Mouse (Mus musculus) lung, adult 2 months (tissue): Measurements from ENCODE around the gene Irgc1. TPM values are rescaled to one million over a fixed set of nuclear protein-coding genes. Genes with fewer than 3 reads are reported as not detected.

ENCODE experiments used
- DNase-seq: peaks from one replicate; pipeline ENCODE4 v3.0.0; 2022
- H3K4me1 ChIP-seq: fragments of 200-500 bp; 2 replicates; pipeline ENCODE4 v1.6.1; 2011; ENCODE audit warnings: low read length; ENCODE audit not compliant: control insufficient read depth, insufficient read depth
- H3K4me3 ChIP-seq: fragments of 200-500 bp; replicated peaks from 2 replicates; pipeline ENCODE3; 2011; ENCODE audit warnings: low read depth, mild to moderate bottlenecking, control low read depth, low read length; ENCODE audit errors: extremely low read depth
- CTCF ChIP-seq: fragments of 200-500 bp; IDR thresholded peaks from 2 replicates; pipeline ENCODE4 v1.5.1; 2011; ENCODE audit warnings: mild to moderate bottlenecking, low read length, control low read depth; ENCODE audit not compliant: insufficient read depth
- POLR2A ChIP-seq: fragments of 200-500 bp; IDR thresholded peaks from 2 replicates; pipeline ENCODE4 v1.6.1; 2011; ENCODE audit warnings: low read depth, mild to moderate bottlenecking, control low read depth, low read length, borderline replicate concordance; ENCODE audit errors: extremely low read depth
- WGBS: fragments of 180-500 bp; shearing (Covaris S2); methylation state at CpG from one replicate; pipeline ENCODE4 v1.1.7; 2018; 5-methylcytosine and 5-hydroxymethylcytosine counted together
- polyA plus RNA-seq: library from polyadenylated mRNA; depleted of rRNA; stranded (reverse); fragments of >200 nt; gene quantifications from 2 replicates; pipeline ENCODE4 v1.2.3, GENCODE M21; 2012

Irgc1 gene
- polyA plus RNA-seq, 1 experiment = 0.69 TPM

DNA sequence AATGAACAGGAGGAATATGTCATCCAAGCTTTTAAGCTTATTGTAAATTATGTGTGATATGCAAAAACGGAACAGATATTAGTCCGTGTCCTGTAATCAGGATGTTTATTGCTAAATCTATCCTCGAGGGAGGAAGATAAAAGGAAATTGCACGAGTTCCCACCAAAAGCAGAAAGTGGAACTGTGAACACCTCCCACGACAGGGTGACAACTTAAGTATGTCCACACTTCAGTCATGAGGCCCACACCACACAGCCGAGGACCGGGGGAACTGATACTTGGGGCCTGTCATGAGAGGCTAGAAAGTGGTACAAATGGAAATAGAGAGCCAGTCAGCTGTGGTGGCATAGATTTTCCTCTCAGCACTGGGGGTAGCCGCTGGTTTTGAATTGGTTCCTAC is 9.8 kb downstream of the Irgc1 start:
- no peak for TF ChIP-seq POLR2A
- TF ChIP-seq CTCF = no peak
- 48% methylated on average over 8 of the region's 8 CpGs for WGBS
- Histone ChIP-seq H3K4me1 (no peaks in the 10 kb centered on the region), H3K4me3 (no peak overlapping the region)
- no peak for DNase-seq

DNA sequence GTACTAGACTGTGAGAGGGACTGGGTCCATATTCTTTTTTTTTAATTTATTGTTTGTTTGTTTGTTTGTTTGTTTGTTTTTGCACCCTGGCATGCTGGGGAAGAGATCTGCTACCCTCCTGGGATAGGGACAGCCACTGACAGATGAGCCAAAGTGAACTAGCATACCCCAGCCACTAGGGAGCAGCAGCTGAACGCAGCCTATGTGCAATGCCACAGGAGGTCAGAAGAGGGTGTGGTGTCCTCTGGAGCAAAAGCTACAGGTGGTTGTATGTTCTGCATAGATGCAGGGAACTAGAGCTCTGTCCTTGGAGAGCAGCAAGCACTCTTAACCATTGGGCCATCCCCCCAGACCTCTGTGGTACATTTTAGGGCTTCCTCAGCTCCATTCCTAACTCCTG is 10.3 kb downstream of the Irgc1 start:
- 0% methylated on average over 1 of the region's 1 CpGs for WGBS
- H3K4me1 ChIP-seq = no peaks in the 10 kb centered on the region
- TF ChIP-seq CTCF = peak; percentile 100
- no peak for TF ChIP-seq POLR2A
- no peak overlapping the region for H3K4me3 ChIP-seq
- peak; percentile 65 for DNase-seq

DNA sequence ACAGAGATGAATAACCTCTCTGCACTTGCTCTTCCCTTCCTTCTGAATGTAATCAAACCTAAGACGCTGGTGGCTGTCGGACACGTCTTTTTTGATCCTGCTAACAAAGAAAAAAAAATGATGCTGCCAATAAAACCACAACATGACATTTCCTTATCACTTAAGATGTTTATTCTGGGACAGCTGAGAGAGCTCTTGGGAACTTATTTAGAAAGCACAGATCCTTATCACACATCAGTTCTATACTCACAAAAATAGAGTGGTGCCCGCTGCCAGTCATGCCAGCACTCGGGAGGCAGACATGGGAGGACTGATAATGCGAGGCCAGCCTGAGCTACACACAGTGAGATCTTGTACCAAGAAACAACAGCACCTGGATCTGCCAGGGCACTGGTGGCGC is 12.2 kb downstream of the Irgc1 start:
- TF ChIP-seq CTCF (no peak), POLR2A (no peak)
- Histone ChIP-seq H3K4me3 (no peak overlapping the region), H3K4me1 (no peaks in the 10 kb centered on the region)
- no peak for DNase-seq
- WGBS = 38% methylated on average over 7 of the region's 7 CpGs

DNA sequence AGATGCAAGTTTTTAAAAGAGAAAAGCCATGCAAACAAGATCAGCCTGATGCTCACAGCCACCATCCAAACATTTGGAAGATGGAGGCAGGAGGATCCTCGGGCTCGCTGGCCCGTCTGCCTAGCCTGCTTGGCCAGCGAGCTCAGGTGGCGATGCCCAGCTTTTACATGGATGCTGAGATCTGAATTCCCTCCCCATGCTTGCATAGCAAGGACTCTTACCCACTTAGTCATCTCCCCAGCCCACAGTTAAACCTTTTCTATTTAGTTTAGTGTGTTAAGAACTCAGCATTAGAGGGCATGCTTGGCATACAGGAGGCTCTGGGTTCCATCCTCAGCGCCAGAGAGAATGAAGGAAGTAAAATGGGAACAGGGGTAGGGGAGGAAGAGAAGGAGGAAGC is 12.9 kb downstream of the Irgc1 start:
- WGBS = 70% methylated on average over 6 of the region's 6 CpGs
- H3K4me1 ChIP-seq = no peaks in the 10 kb centered on the region

DNA sequence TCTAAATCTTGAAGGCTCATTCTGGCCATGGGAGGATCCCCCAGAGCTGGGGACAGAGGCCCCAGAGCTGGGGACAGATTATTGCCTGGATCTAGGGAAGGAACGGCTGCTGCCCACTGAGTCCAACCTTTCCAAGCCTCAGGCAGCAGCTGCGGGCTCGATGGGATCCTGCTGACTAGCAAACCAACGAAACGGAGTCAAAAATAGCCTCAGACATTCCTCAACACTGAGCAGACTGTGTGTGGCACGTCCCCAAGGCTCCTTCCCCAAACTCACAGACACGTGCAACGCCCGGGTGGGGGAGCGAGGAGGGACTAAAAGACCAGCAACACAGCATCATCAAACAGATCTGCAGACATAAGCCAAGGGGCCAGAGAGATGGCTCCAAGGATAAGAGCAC is 14.1 kb downstream of the Irgc1 start:
- Histone ChIP-seq H3K4me3 (no peak overlapping the region), H3K4me1 (no peaks in the 10 kb centered on the region)
- DNase-seq = no peak
- no peak for TF ChIP-seq POLR2A
- TF ChIP-seq CTCF = no peak
- 55% methylated on average over 10 of the region's 10 CpGs for WGBS

More for the DNA sequence above, 12.9 kb downstream of the Irgc1 start:
- no peak overlapping the region for H3K4me3 ChIP-seq
- DNase-seq = no peak
- TF ChIP-seq POLR2A = no peak

DNA sequence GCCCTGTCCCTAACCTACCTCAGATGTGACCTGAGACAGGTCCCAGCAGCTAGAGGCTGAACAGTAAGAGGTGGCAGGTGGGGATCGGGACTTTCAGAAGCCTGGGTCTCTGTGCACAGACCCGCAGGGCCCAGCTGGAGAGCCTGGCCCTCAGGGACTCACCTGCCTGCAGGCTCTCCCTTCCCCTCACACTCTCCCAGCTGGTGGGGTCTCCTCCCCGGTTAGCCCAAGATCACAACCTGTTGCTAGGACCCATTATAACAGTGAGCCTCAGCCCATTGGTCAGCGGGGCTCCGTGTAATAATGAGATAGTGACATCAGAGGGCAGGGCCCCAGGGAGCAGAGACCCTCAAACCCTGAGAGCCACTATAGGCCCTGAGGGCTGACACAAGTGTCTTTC is 16.8 kb downstream of the Irgc1 start:
- TF ChIP-seq CTCF (no peak), POLR2A (no peak)
- DNase-seq = no peak
- no peak overlapping the region for H3K4me3 ChIP-seq
- WGBS = 75% methylated on average over 5 of the region's 5 CpGs
- no peaks in the 10 kb centered on the region for H3K4me1 ChIP-seq

DNA sequence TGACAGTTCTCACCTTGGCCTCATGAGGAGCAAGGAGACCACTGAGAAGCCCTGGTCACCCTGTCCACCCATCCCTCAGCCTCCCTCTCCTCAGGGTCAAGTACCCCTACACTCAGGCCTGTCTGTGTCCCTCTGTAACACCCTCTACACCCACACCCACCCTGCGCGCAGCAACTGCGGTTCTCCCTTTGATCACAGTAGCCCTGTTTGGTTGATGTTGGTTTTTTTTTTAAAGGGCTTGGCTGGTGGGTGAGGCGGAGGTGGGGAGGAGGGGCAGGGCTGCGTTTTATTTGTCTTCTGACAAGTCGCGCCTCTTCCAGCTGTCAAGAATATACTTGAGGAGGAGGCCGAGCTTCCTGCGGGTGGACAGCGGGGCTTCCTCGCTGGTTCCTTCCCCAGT is 20.4 kb downstream of the Irgc1 start:
- no peaks in the 10 kb centered on the region for H3K4me1 ChIP-seq
- H3K4me3 ChIP-seq = no peak overlapping the region
- WGBS = 27% methylated on average over 11 of the region's 11 CpGs
- no peak for DNase-seq
- TF ChIP-seq POLR2A (no peak), CTCF (no peak)

DNA sequence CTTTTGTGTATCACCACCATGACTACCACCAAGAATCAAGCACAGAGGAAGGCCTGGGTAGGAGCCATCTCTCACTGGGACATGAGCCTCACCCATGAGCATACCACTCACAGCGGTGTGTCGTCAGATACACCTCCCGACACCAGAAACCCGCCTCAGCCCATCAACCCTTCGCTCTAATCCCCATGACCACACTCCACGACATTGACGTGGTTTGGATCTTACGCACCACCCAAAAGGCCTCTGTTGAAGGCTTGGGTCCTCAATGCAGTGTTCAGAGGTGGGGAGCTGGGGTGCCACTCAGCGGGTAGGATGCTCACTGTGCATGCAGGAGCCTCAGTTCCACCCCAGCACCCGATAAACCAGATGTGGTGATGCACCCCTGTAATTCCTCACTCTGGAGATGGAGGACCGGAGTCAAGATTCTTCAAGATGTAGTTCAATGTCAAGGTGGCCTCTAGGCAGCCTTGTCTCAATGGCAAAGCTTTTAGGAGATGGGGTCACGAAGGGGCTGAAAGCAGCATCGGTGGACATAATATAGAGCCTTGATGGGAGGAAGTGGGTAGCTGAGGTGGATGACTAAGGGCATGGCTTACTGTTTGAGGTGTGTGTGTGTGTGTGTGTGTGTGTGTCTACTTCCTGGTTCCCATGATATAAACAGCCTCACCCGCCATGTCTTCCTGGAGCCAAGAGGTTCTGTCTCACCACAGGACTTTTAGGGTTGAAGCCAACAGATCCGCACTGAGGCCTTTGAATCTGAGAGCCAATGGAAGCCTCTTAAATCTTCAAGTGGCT is 21.3 kb downstream of the Irgc1 start:
- TF ChIP-seq POLR2A (no peak), CTCF (no peak)
- 88% methylated on average over 15 of the region's 15 CpGs for WGBS
- Histone ChIP-seq H3K4me1 (no peaks in the 10 kb centered on the region), H3K4me3 (no peak overlapping the region)
- DNase-seq = no peak

DNA sequence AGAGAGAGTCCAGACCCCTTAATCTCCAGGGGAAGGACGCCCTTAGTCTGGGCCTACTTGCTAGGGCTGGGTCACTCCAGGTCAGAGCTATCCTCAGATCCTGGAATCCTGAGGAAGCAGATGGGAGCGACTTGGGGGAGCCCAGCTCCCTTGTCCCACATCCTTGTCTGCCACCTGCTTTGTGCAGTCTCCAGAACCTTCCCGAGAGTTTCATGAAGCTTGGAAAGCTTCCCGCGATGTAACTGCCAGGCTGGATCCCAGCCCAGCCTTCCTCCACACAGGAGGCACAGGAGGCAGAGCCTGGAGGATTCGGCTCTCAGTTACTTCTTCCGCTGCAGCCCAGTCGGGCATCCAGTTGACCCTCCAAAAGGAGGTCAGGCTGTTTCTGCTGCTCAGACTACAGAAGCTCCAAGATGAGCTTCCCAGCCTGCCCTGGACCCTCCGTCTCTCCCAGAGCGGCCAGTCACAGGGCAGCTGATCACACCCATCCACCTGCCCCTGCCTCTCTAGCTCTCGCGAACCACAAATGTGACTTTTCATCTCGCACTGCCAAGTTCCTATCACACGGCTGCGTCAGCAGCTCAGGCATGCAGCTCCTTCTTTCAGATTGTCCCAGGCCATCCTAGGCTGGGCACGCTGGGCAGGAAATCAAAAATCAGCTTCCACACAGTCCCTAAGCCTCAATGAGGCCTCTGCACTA is 22.5 kb downstream of the Irgc1 start:
- no peak for DNase-seq
- WGBS = 55% methylated on average over 16 of the region's 16 CpGs
- Histone ChIP-seq H3K4me3 (no peak overlapping the region), H3K4me1 (no peaks in the 10 kb centered on the region)
- TF ChIP-seq CTCF (no peak), POLR2A (no peak)

DNA sequence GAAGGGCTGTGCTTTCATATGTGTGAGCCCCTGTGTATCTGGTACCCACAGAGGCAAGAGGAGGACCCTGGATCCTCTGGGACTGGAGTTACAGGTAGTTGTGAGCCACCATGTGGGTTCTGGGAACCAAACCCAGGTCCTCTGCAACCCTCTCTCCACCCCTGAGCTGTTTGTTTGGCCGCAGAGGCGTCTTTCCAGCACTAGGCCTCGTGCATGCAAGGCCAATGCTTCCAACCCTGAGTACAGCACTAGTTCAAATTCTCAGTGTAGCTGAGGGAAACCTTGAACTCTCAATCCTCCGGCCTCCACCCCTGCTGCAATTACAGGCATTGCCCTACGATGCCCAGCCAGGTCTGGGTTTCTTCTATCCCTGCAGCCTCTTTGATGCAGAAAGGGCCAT is 23.4 kb downstream of the Irgc1 start:
- DNase-seq = no peak

More for the DNA sequence above, 23.4 kb downstream of the Irgc1 start:
- TF ChIP-seq POLR2A = no peak
- TF ChIP-seq CTCF = no peak
- H3K4me3 ChIP-seq = no peak overlapping the region
- no peaks in the 10 kb centered on the region for H3K4me1 ChIP-seq
- 89% methylated on average over 5 of the region's 5 CpGs for WGBS
